Mouse (Mus musculus) erythroblast, embryonic 14.5 days (primary cell): ENCODE measurements at regions not wholly inside any gene's neighbourhood (a gene's known extent, or its start where the extent isn't known, plus 50 kb on each side); places are given as distances from the start of the nearest gene placed in this dataset.

Experiments used
- GATA1 ChIP-seq: IDR thresholded peaks from 2 replicates; pipeline ENCODE4 v1.6.1; 2012; ENCODE audit warnings: low read length, inconsistent platforms, mixed read lengths
- TAL1 ChIP-seq: IDR thresholded peaks from 3 replicates; pipeline ENCODE4 v1.6.1; 2012; ENCODE audit warnings: low read length, inconsistent platforms, mixed read lengths

DNA sequence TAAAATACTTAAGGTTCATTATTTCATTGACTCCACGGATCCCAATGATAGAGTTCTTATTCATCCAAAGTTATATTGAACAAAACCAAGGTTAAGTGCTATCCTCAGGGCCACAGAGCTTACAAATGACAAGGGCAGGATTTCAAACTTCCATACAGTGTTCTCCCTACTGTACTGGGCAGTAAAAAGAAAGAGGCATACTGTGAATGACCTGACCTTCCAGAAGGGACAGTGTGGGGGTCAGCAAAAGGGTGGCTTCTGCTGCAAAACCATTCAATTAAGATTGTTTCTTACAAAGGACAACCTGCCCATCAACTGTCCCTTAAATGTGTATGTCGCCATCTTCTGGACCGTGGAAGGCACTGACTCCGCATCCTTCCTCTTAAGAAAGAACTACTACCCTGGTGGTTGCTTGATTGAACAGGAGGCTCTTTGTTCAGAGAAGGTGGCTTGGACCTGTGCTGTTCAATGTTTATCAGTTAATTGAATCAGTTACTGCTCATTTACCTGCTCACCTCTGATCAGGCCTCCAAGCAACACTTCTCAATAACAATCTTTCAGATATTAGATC, 384.4 kb downstream of the Ccser2 start:
- TF ChIP-seq TAL1 (no peak), GATA1 (no peak)
